Mouse (Mus musculus) CH12.LX (cell line): Measurements from ENCODE around the gene Slc35f6. TPM values are rescaled to one million over a fixed set of nuclear protein-coding genes. Genes with fewer than 3 reads are reported as not detected.

Experiments
- DNase-seq: peaks from one replicate; pipeline ENCODE4 v3.0.0-alpha.2; 2013; ENCODE audit errors: extremely low read depth
- H3K27ac ChIP-seq: 2 replicates; pipeline ENCODE4 v1.5.1; 2012; ENCODE audit warnings: low read depth, mild to moderate bottlenecking, control low read depth, moderate library complexity; ENCODE audit not compliant: insufficient read depth
- H3K27me3 ChIP-seq: replicated peaks from 2 replicates; pipeline ENCODE3; 2012; ENCODE audit warnings: inconsistent platforms
- H3K36me3 ChIP-seq, 2 experiments: replicated peaks in 1 of 2; 2 replicates each; pipeline versions ENCODE3 to v1.6.1; 2012; ENCODE audit warnings: inconsistent platforms in 1 of 2, low read length in 1 of 2, mild to moderate bottlenecking in 1 of 2, mixed read lengths in 1 of 2, moderate library complexity in 1 of 2; ENCODE audit not compliant: control insufficient read depth in 1 of 2, insufficient read depth in 1 of 2
- H3K4me1 ChIP-seq, 2 experiments: 2 replicates each; pipeline ENCODE4 v1.6.1; 2012; ENCODE audit warnings: inconsistent platforms in 1 of 2, moderate library complexity in 1 of 2; ENCODE audit not compliant: insufficient read depth in 2 of 2, control insufficient read depth in 1 of 2
- H3K4me2 ChIP-seq: 2 replicates; pipeline ENCODE4 v1.6.1; 2012; ENCODE audit warnings: low read depth, mild to moderate bottlenecking, control low read depth; ENCODE audit not compliant: poor library complexity, insufficient read depth, severe bottlenecking
- H3K4me3 ChIP-seq, 3 experiments: fragments of 150-350 bp in 1 of 3; sonication (generic) in 1 of 3; replicated peaks in 1 of 3; 2 replicates each; pipeline versions ENCODE3 to v1.5.1; 2011 to 2012; ENCODE audit warnings: low read depth in 2 of 3, low read length in 2 of 3, mild to moderate bottlenecking in 2 of 3, moderate library complexity in 2 of 3, control low read depth in 1 of 3, improper control_type of control experiment in 1 of 3, inconsistent platforms in 1 of 3, mixed read lengths in 1 of 3; ENCODE audit not compliant: poor library complexity in 1 of 3
- H3K79me2 ChIP-seq: replicated peaks from 2 replicates; pipeline ENCODE4 v1.6.1; 2012; ENCODE audit warnings: mild to moderate bottlenecking, moderate library complexity; ENCODE audit not compliant: control insufficient read depth, poor library complexity, insufficient read depth, severe bottlenecking; ENCODE audit errors: extremely low read depth
- H3K9ac ChIP-seq: 2 replicates; pipeline ENCODE4 v1.6.1; 2012; ENCODE audit warnings: low read depth, mild to moderate bottlenecking, control low read depth, moderate library complexity; ENCODE audit not compliant: insufficient read depth
- H3K9me3 ChIP-seq: replicated peaks from 2 replicates; pipeline ENCODE3; 2012; ENCODE audit warnings: low read length, inconsistent platforms, mixed read lengths
- CHD1 ChIP-seq: IDR thresholded peaks from 2 replicates; pipeline ENCODE4 v1.6.1; 2012; ENCODE audit warnings: low read depth, low read length, improper control_type of control experiment, inconsistent platforms
- CTCF ChIP-seq, 2 experiments: IDR thresholded peaks in 1 of 2; conservative IDR thresholded peaks in 1 of 2; 2 replicates each; pipeline ENCODE4 v1.5.1; 2011 to 2012; ENCODE audit warnings: low read depth in 2 of 2, low read length in 2 of 2, improper control_type of control experiment in 1 of 2, inconsistent platforms in 1 of 2, mild to moderate bottlenecking in 1 of 2, moderate library complexity in 1 of 2
- E2F4 ChIP-seq: IDR thresholded peaks from 2 replicates; pipeline ENCODE4 v1.6.1; 2011; ENCODE audit warnings: low read depth, low read length, improper control_type of control experiment; ENCODE audit not compliant: insufficient replicate concordance
- ELF1 ChIP-seq: IDR thresholded peaks from 2 replicates; pipeline ENCODE4 v1.6.1; 2014; ENCODE audit warnings: low read depth, mild to moderate bottlenecking, inconsistent platforms, low read length, improper control_type of control experiment
- ETS1 ChIP-seq: conservative IDR thresholded peaks from 2 replicates; pipeline ENCODE4 v1.6.1; 2012; ENCODE audit warnings: low read depth, mild to moderate bottlenecking, inconsistent platforms, low read length, improper control_type of control experiment, moderate library complexity
- GABPA ChIP-seq: IDR thresholded peaks from 2 replicates; pipeline ENCODE4 v1.6.1; 2012; ENCODE audit warnings: low read depth, low read length, improper control_type of control experiment, inconsistent platforms; ENCODE audit not compliant: insufficient replicate concordance
- HCFC1 ChIP-seq: IDR thresholded peaks from 2 replicates; pipeline ENCODE4 v1.6.1; 2012; ENCODE audit warnings: low read depth, mild to moderate bottlenecking, inconsistent platforms, low read length, improper control_type of control experiment
- JUND ChIP-seq: conservative IDR thresholded peaks from 2 replicates; pipeline ENCODE4 v1.6.1; 2011; ENCODE audit warnings: low read depth, low read length, improper control_type of control experiment
- MAFK ChIP-seq: IDR thresholded peaks from 2 replicates; pipeline ENCODE4 v1.6.1; 2011; ENCODE audit warnings: low read length, improper control_type of control experiment; ENCODE audit not compliant: insufficient replicate concordance
- MAX ChIP-seq: IDR thresholded peaks from 2 replicates; pipeline ENCODE4 v1.6.1; 2011; ENCODE audit warnings: low read length, improper control_type of control experiment
- MAZ ChIP-seq: IDR thresholded peaks from 2 replicates; pipeline ENCODE4 v1.6.1; 2012; ENCODE audit warnings: low read depth, mild to moderate bottlenecking, inconsistent platforms, low read length, improper control_type of control experiment, moderate library complexity
- MYC ChIP-seq: IDR thresholded peaks from 2 replicates; pipeline ENCODE4 v1.6.1; 2011; ENCODE audit warnings: low read depth, mild to moderate bottlenecking, improper control_type of control experiment, low read length
- NELFE ChIP-seq: IDR thresholded peaks from 2 replicates; pipeline ENCODE4 v1.6.1; 2011; ENCODE audit warnings: low read depth, low read length, improper control_type of control experiment
- POLR2A ChIP-seq: IDR thresholded peaks from 2 replicates; pipeline ENCODE4 v1.6.1; 2011; ENCODE audit warnings: low read depth, mild to moderate bottlenecking, improper control_type of control experiment, low read length
- POLR2AphosphoS2 ChIP-seq: IDR thresholded peaks from 2 replicates; pipeline ENCODE4 v1.6.1; 2011; ENCODE audit warnings: low read depth, low read length, improper control_type of control experiment
- RAD21 ChIP-seq: IDR thresholded peaks from 2 replicates; pipeline ENCODE4 v1.6.1; 2011; ENCODE audit warnings: low read depth, mild to moderate bottlenecking, low read length, improper control_type of control experiment, moderate library complexity
- TBP ChIP-seq: conservative IDR thresholded peaks from 2 replicates; pipeline ENCODE4 v1.6.1; 2011; ENCODE audit warnings: low read depth, low read length, improper control_type of control experiment
- USF1 ChIP-seq: IDR thresholded peaks from 2 replicates; pipeline ENCODE4 v1.6.1; 2014; ENCODE audit warnings: low read depth, mild to moderate bottlenecking, inconsistent platforms, low read length, improper control_type of control experiment
- USF2 ChIP-seq: conservative IDR thresholded peaks from 2 replicates; pipeline ENCODE4 v1.6.1; 2011; ENCODE audit warnings: low read depth, low read length, improper control_type of control experiment
- ZKSCAN1 ChIP-seq: IDR thresholded peaks from 2 replicates; pipeline ENCODE4 v1.6.1; 2012; ENCODE audit warnings: low read depth, inconsistent platforms, low read length, improper control_type of control experiment, borderline replicate concordance
- ZMIZ1 ChIP-seq: IDR thresholded peaks from 2 replicates; pipeline ENCODE4 v1.6.1; 2012; ENCODE audit warnings: low read depth, mild to moderate bottlenecking, inconsistent platforms, low read length, improper control_type of control experiment
- dilution Hi-C: fragments of 300-500 bp; cut with MboI; formaldehyde crosslinking; loops from 2 replicates; pipeline ENCODE4 v1.14.3; 2020; ENCODE audit warnings: low sequenced_read_pairs; ENCODE audit not compliant: extremely low pct_unique_long_range_greater_than_20kb, extremely low pct_ligation_motif_present
- in situ Hi-C: fragments of 300-500 bp; cut with MboI; formaldehyde crosslinking; loops from 3 replicates; pipeline ENCODE4 v1.14.3; 2019; ENCODE audit warnings: low sequenced_read_pairs, low pct_ligation_motif_present, low pct_unique_long_range_greater_than_20kb, mixed read lengths
- polyA plus RNA-seq: library from polyadenylated mRNA; unstranded; fragments of >175 nt; gene quantifications from 2 replicates; pipeline ENCODE4 v1.2.1, GENCODE M21; 2012; ENCODE audit warnings: low read depth; ENCODE audit not compliant: insufficient read length
- total RNA-seq, 2 experiments: library from RNA; depleted of rRNA; stranded (reverse); fragments of 300-350 nt in 1 of 2; fragments of >200 nt in 1 of 2; gene quantifications; 2 replicates each; pipeline ENCODE4 v1.2.3; 2012 to 2014

The Slc35f6 gene
- total and polyA plus RNA-seq, 3 experiments, result 8.9 to 9.5 (median 9.0) TPM

- no peak overlapping the region for H3K9ac ChIP-seq
- H3K9me3 ChIP-seq, result no peaks in the 10 kb centered on the region
- no peak for DNase-seq
- peaks cover 2% of the 10 kb centered on the region for H3K27me3 ChIP-seq
- H3K27ac ChIP-seq, result no peak overlapping the region
- no peak for TF ChIP-seq HCFC1
- no peak for TF ChIP-seq JUND
- TF ChIP-seq CHD1, result no peak
- no peak for TF ChIP-seq E2F4
- no peak for TF ChIP-seq ELF1
- no peak for TF ChIP-seq GABPA
- TF ChIP-seq NELFE, result no peak
- TF ChIP-seq MAZ, result no peak
- no peak for TF ChIP-seq USF1
- no peak for TF ChIP-seq ETS1
- no peak for TF ChIP-seq POLR2AphosphoS2
- H3K4me1 ChIP-seq, result peaks cover 2 to 8% of the 10 kb centered on the region in 2 experiments; a peak in 3 of 4 replicates
- H3K79me2 ChIP-seq, result no peaks in the 10 kb centered on the region
- H3K4me3 ChIP-seq, result no peak overlapping the region
- no peak overlapping the region for H3K4me2 ChIP-seq
- H3K36me3 ChIP-seq, result no peaks in the 10 kb centered on the region
- dilution Hi-C loops (no loop called here), in situ Hi-C loops (no loop called here)
Observed at GRCm38 (mm10) chr5:30605649-30606048, 42.1 kb upstream of the Slc35f6 start.

DNA sequence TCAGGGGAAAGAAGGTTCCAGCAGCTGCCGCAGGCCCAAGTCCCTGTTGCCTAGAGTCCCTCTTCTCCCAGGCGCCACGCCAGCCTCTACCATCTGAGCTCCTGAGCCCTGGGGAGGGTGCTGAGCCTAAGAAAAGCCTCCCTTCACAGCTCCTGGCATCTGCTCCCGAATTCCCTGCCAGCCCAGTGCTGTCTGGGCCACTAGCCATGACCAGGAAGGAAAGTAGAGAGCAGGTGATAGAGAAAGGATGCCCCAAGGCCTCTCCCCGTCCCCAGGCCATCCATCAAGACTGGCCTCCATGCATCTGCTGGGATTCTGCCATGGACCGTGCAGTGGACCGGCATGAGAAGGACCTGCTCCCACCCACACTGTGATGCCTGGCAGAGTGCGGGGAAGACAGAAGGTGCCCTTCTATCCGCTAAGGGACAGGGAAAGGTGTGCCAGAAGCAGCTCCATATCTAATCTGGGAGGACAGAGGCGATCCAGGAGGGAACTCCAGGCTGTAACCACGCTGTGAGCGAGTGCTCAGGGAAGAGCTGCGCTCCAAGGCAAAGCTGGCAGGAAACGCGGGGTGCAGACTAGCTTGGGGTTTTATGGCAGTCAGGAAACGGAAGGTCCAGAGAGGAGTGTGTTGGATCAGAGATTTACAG is 41.2 kb upstream of the Slc35f6 start:
- no peak overlapping the region for H3K9ac ChIP-seq
- H3K79me2 ChIP-seq, result no peaks in the 10 kb centered on the region
- in situ Hi-C loops (no loop called here), dilution Hi-C loops (no loop called here)
- no peak overlapping the region for H3K4me2 ChIP-seq
- no peak overlapping the region for H3K27ac ChIP-seq
- H3K4me3 ChIP-seq, result no peak overlapping the region
- H3K9me3 ChIP-seq, result no peaks in the 10 kb centered on the region
- DNase-seq, result no peak
- H3K4me1 ChIP-seq, result peaks cover 2 to 16% of the 10 kb centered on the region in 2 experiments; a peak in 3 of 4 replicates
- H3K36me3 ChIP-seq, result no peaks in the 10 kb centered on the region
- TF ChIP-seq MYC (no peak), MAFK (no peak), USF2 (no peak), TBP (no peak), ZKSCAN1 (no peak), CTCF (conservative IDR thresholded peaks at IDR 0.05 in 1 of 2, IDR thresholded peaks at IDR 0.05 in 1 of 2; ENCODE audit: low read depth in 2 of 2, low read length in 2 of 2) (no peak), E2F4 (no peak), RAD21 (no peak), ZMIZ1 (no peak), POLR2A (no peak), JUND (no peak), MAX (no peak)
- no peaks in the 10 kb centered on the region for H3K27me3 ChIP-seq
